9 mouse cellular contexts compared by ENCODE assay signal in genomic region chrX:16619034-16619929, GRCm38 (mm10). TPM values are rescaled to one million over a fixed set of nuclear protein-coding genes. Genes with fewer than 3 reads are reported as not detected.
A peak's percentile ranks its signal among the peaks of the same experiment; 100 is the strongest.
DNase-seq lines count a peak whose midpoint lies in the region; ATAC-seq and TF ChIP-seq lines count a peak whose summit lies in the region.
"Had no signal": no experiment of that assay in that cellular context is flagged by ENCODE, and none has a peak within 500 bp of the region (broad histone marks: within the 10 kb centered on the region; RNA-seq: fewer than 3 reads in every experiment).

Gene Maoa (plus strand): TSS chrX:16619698.

- peak; percentile 93 for ATAC-seq in embryonic facial prominence, embryonic 14.5 days (ENCODE audit: low read depth)
- peak; percentile 84 for ATAC-seq in limb, embryonic 12.5 days (ENCODE audit: insufficient number of reproducible peaks, insufficient read depth, low FRiP score, low TSS enrichment, low read depth)
- ATAC-seq in midbrain, embryonic 13.5 days, result peak; percentile 86

- H3K9ac ChIP-seq in embryonic facial prominence, embryonic 14.5 days (ENCODE audit: low read depth, low read length), result peak within 1 kb of the TSS; percentile 66
- H3K9ac ChIP-seq in limb, embryonic 12.5 days (replicated peaks), result peak within 1 kb of the TSS; percentile 59
- H3K9ac ChIP-seq in midbrain, embryonic 13.5 days (replicated peaks), result peak within 1 kb of the TSS; percentile 64

- no peaks in the 10 kb centered on the region for H3K27me3 ChIP-seq in embryonic facial prominence, embryonic 14.5 days (replicated peaks; ENCODE audit: control insufficient read depth, insufficient read depth, low read length)
- no peaks in the 10 kb centered on the region for H3K27me3 ChIP-seq in heart, embryonic 10.5 days (ENCODE audit: insufficient read depth, poor library complexity, severe bottlenecking)
- no peaks in the 10 kb centered on the region for H3K27me3 ChIP-seq in limb, embryonic 12.5 days
- H3K27me3 ChIP-seq in midbrain, embryonic 13.5 days, result no peaks in the 10 kb centered on the region
- H3K27me3 ChIP-seq: CH12.LX had no signal

- TF ChIP-seq CTCF in bone marrow macrophage, adult 2 months (IDR thresholded peaks at IDR 0.05; ENCODE audit: low read depth, low read length), result no peak

- H3K36me3 ChIP-seq in embryonic facial prominence, embryonic 14.5 days (ENCODE audit: control insufficient read depth, insufficient read depth, low read length), result no peaks in the 10 kb centered on the region
- H3K36me3 ChIP-seq in heart, embryonic 10.5 days, result no peaks in the 10 kb centered on the region
- no peaks in the 10 kb centered on the region for H3K36me3 ChIP-seq in limb, embryonic 12.5 days
- no peaks in the 10 kb centered on the region for H3K36me3 ChIP-seq in midbrain, embryonic 13.5 days

- peak within 1 kb of the TSS; percentile 77 for H3K4me2 ChIP-seq in embryonic facial prominence, embryonic 14.5 days (ENCODE audit: low read depth, low read length)
- peak within 1 kb of the TSS; percentile 65 for H3K4me2 ChIP-seq in limb, embryonic 12.5 days
- peak within 1 kb of the TSS; percentile 67 for H3K4me2 ChIP-seq in midbrain, embryonic 13.5 days (replicated peaks)

- no peak for TF ChIP-seq POLR2A in bone marrow macrophage, adult 2 months (IDR thresholded peaks at IDR 0.05; ENCODE audit: borderline replicate concordance, low read depth, low read length)

- no peaks in the 10 kb centered on the region for H3K4me1 ChIP-seq in bone marrow macrophage, adult 2 months (ENCODE audit: control insufficient read depth, insufficient read depth, low read length)
- H3K4me1 ChIP-seq in embryonic facial prominence, embryonic 14.5 days (ENCODE audit: control insufficient read depth, insufficient read depth, low read length), result no peaks in the 10 kb centered on the region
- H3K4me1 ChIP-seq in heart, embryonic 10.5 days, result no peaks in the 10 kb centered on the region
- no peaks in the 10 kb centered on the region for H3K4me1 ChIP-seq in limb, embryonic 12.5 days (replicated peaks)
- no peaks in the 10 kb centered on the region for H3K4me1 ChIP-seq in midbrain, embryonic 13.5 days (replicated peaks)

- DNase-seq in 3T3-L1 (ENCODE audit: low read depth, low spot score), result peak; percentile 94
- peak; percentile 95 for DNase-seq in embryonic facial prominence, embryonic 14.5 days (ENCODE audit: low spot score)
- peak; percentile 90 for DNase-seq in heart, embryonic 10.5 days (ENCODE audit: low spot score)
- peak; percentile 54 for DNase-seq in kidney, adult 9 months
- peak; percentile 9 to 22 for DNase-seq in spleen, postnatal 10 days (ENCODE audit: low spot score in 2 of 2)

- WGBS in embryonic facial prominence, embryonic 14.5 days, result 18% methylated on average over 33 of the region's 33 CpGs
- WGBS in heart, embryonic 10.5 days, result 16% methylated on average over 33 of the region's 33 CpGs
- WGBS in limb, embryonic 12.5 days, result 22% methylated on average over 33 of the region's 33 CpGs
- WGBS in midbrain, embryonic 13.5 days, result 16% methylated on average over 33 of the region's 33 CpGs

- peak within 1 kb of the TSS; percentile 72 for H3K4me3 ChIP-seq in bone marrow macrophage, adult 2 months (ENCODE audit: insufficient read depth, low read length)
- peak within 1 kb of the TSS; percentile 47 for H3K4me3 ChIP-seq in embryonic facial prominence, embryonic 14.5 days (ENCODE audit: low read depth, low read length)
- peak within 1 kb of the TSS; percentile 58 for H3K4me3 ChIP-seq in heart, embryonic 10.5 days
- peak within 1 kb of the TSS; percentile 47 for H3K4me3 ChIP-seq in limb, embryonic 12.5 days (replicated peaks)
- peak within 1 kb of the TSS; percentile 51 for H3K4me3 ChIP-seq in midbrain, embryonic 13.5 days (replicated peaks)

- peak within 1 kb of the TSS; percentile 43 for H3K27ac ChIP-seq in bone marrow macrophage, adult 2 months (ENCODE audit: insufficient read depth, low read depth, low read length)
- peak within 1 kb of the TSS; percentile 81 for H3K27ac ChIP-seq in embryonic facial prominence, embryonic 14.5 days (replicated peaks; ENCODE audit: low read depth, low read length)
- H3K27ac ChIP-seq in heart, embryonic 10.5 days, result peak within 1 kb of the TSS; percentile 84
- peak within 1 kb of the TSS; percentile 69; the same call in 1 of the 2 replicates for H3K27ac ChIP-seq in limb, embryonic 12.5 days
- peak within 1 kb of the TSS; percentile 82 for H3K27ac ChIP-seq in midbrain, embryonic 13.5 days

- no peaks in the 10 kb centered on the region for H3K9me3 ChIP-seq in embryonic facial prominence, embryonic 14.5 days (ENCODE audit: control insufficient read depth, low read length)
- no peaks in the 10 kb centered on the region for H3K9me3 ChIP-seq in heart, embryonic 10.5 days
- H3K9me3 ChIP-seq in limb, embryonic 12.5 days, result no peaks in the 10 kb centered on the region
- H3K9me3 ChIP-seq in midbrain, embryonic 13.5 days, result no peaks in the 10 kb centered on the region

RNA-seq across cellular contexts. Expression of gene Maoa, which starts in this region (rescaled TPM):
- 3.0 and 3.4 TPM in 2 replicates for polyA plus RNA-seq in bone marrow macrophage, adult 2 months (2012; ENCODE audit: insufficient read depth, insufficient read length, missing spikeins)
- polyA plus RNA-seq in embryonic facial prominence, embryonic 14.5 days (2014; fragmentation: Nextera tagmentation; extraction: Ambion mirVana), result 14.3 and 16.3 TPM in 2 replicates
- polyA plus RNA-seq in heart, embryonic 10.5 days (2016; fragmentation: Nextera tagmentation; extraction: Ambion mirVana), result 9.4 and 11.7 TPM in 2 replicates
- 12.8 TPM in 2 replicates for polyA plus RNA-seq in limb, embryonic 12.5 days (2016; fragmentation: Nextera tagmentation; extraction: Ambion mirVana)
- polyA plus RNA-seq in midbrain, embryonic 13.5 days (2015; fragmentation: Nextera tagmentation; extraction: Ambion mirVana), result 12.7 and 15.0 TPM in 2 replicates

Comparison
In these comparisons a context has a peak if more than half of its experiments do, and no peak if none do; other contexts are left out.
1. Peak in every context shown above with its lines: DNase-seq, ATAC-seq, H3K4me3 ChIP-seq and H3K27ac ChIP-seq.
2. DNase-seq: peak in every context shown above with its lines; median percentile 95 in embryonic facial prominence, embryonic 14.5 days; 94 in 3T3-L1; 90 in heart, embryonic 10.5 days; 54 in kidney, adult 9 months; 16 in spleen, postnatal 10 days.